Comparison of ENCODE assay signal across 11 mouse cellular contexts in genomic region chr17:8264638-8265037, GRCm38 (mm10). TPM values are rescaled to one million over a fixed set of nuclear protein-coding genes. Genes with fewer than 3 reads are reported as not detected.
DNase-seq lines count a peak whose midpoint lies in the region; ATAC-seq and TF ChIP-seq lines count a peak whose summit lies in the region.
"Not testable (repeated sequence)": the region's sequence is repeated elsewhere in the genome, so short reads cannot be mapped to it uniquely, and the experiment has no call there.
"Had no signal": no experiment of that assay in that cellular context is flagged by ENCODE, and none has a peak within 500 bp of the region (broad histone marks: within the 10 kb centered on the region; RNA-seq: fewer than 3 reads in every experiment).

No protein-coding gene starts in this region.

- not testable (repeated sequence) for H3K36me3 ChIP-seq in forebrain, embryonic 11.5 days (ENCODE audit: control insufficient read depth, insufficient read depth, low read length); liver, postnatal 0 days (replicated peaks; ENCODE audit: insufficient read depth, low read length); neural tube, embryonic 13.5 days

- not testable (repeated sequence) for TF ChIP-seq EP300 in liver, postnatal 0 days (IDR thresholded peaks at IDR 0.05; ENCODE audit: low read depth)

- intact Hi-C loops in heart, postnatal 14 days (cut with DNase I): loop anchor here (1.0 to 2.0 kb wide), 2 partner anchors 36 to 108 kb away; no protein-coding TSS in a partner anchor

- H3K27ac ChIP-seq in forebrain, embryonic 11.5 days (ENCODE audit: low read depth, low read length); liver, postnatal 0 days (ENCODE audit: low read depth); neural tube, embryonic 13.5 days (replicated peaks): not testable (repeated sequence)

- not testable (repeated sequence) for H3K4me3 ChIP-seq in forebrain, embryonic 11.5 days (ENCODE audit: low read depth, low read length); liver, postnatal 0 days (ENCODE audit: low read depth, low read length); neural tube, embryonic 13.5 days

- not testable (repeated sequence) for H3K4me1 ChIP-seq in forebrain, embryonic 11.5 days (replicated peaks; ENCODE audit: control insufficient read depth, insufficient read depth, low read length); liver, postnatal 0 days (ENCODE audit: insufficient read depth); neural tube, embryonic 13.5 days (replicated peaks)

- DNase-seq in MN1 (ENCODE audit: low spot score): peak; percentile 80
- peak; percentile 41 for DNase-seq in cerebellum, adult 11-12 months
- peak; percentile 48 for DNase-seq in forebrain, embryonic 11.5 days (ENCODE audit: low spot score)
- peak; percentile 27 to 61 for DNase-seq in heart, postnatal 14 days
- peak; percentile 19 to 52 for DNase-seq in kidney, postnatal 4 days
- peak; percentile 32 for DNase-seq in liver, postnatal 0 days
- DNase-seq in thymus, postnatal 4 days: peak; percentile 32

- not testable (repeated sequence) for ATAC-seq in forebrain, embryonic 11.5 days (replicated peaks; ENCODE audit: low FRiP score)
- 0 out of 2 replicates have a peak, but pooled peaks have one; percentile 50 for ATAC-seq in liver, postnatal 0 days
- 0 out of 2 replicates have a peak, but pooled peaks have one; percentile 36 for ATAC-seq in neural tube, embryonic 13.5 days (ENCODE audit: low read depth)

- H3K4me2 ChIP-seq in forebrain, embryonic 11.5 days (ENCODE audit: low read depth, low read length, severe bottlenecking); liver, postnatal 0 days (ENCODE audit: low read depth, low read length); neural tube, embryonic 13.5 days: not testable (repeated sequence)

- H3K9me3 ChIP-seq in forebrain, embryonic 11.5 days (ENCODE audit: control insufficient read depth, low read length); liver, postnatal 0 days (ENCODE audit: low read length); neural tube, embryonic 13.5 days: not testable (repeated sequence)

- not testable (repeated sequence) for H3K27me3 ChIP-seq in forebrain, embryonic 11.5 days (ENCODE audit: control insufficient read depth, insufficient read depth, low read length); liver, postnatal 0 days (ENCODE audit: insufficient read depth, low read length); neural tube, embryonic 13.5 days

- TF ChIP-seq CTCF in liver, postnatal 0 days (IDR thresholded peaks at IDR 0.05; ENCODE audit: low read depth): peak; percentile 84

- H3K9ac ChIP-seq in forebrain, embryonic 11.5 days (ENCODE audit: low read length); liver, postnatal 0 days (replicated peaks); neural tube, embryonic 13.5 days: not testable (repeated sequence)

- WGBS in forebrain, embryonic 11.5 days: 17% methylated on average over 7 of the region's 7 CpGs
- WGBS in liver, postnatal 0 days (ENCODE audit: insufficient replicate concordance): 12% methylated on average over 7 of the region's 7 CpGs
- whole genome bisulfite sequencing in neural tube, embryonic 13.5 days: 19% methylated on average over 7 of the region's 7 CpGs

RNA-seq across cellular contexts. Expression of gene Mpc1, which starts 18.1 kb away (rescaled TPM):
- polyA plus RNA-seq in forebrain, embryonic 11.5 days (2014; fragmentation: Nextera tagmentation; extraction: Ambion mirVana): 87.7 and 87.9 TPM in 2 replicates
- total RNA-seq in heart, postnatal 14 days (2021): 100 to 1,000 TPM; 496 to 503 TPM
- polyA plus RNA-seq in liver, postnatal 0 days (2015; fragmentation: Nextera tagmentation; extraction: Ambion mirVana): 1,393 and 1,436 TPM in 2 replicates
- 290 and 317 TPM in 2 replicates for polyA plus RNA-seq in neural tube, embryonic 13.5 days (2015; fragmentation: Nextera tagmentation; extraction: Ambion mirVana)

RNA-seq across cellular contexts. Expression of gene Ccr6, which starts 28.8 kb away (rescaled TPM):
- polyA plus RNA-seq in forebrain, embryonic 11.5 days (2014; fragmentation: Nextera tagmentation; extraction: Ambion mirVana): not detected in 2 replicates
- total RNA-seq in heart, postnatal 14 days (2021): not detected
- polyA plus RNA-seq in liver, postnatal 0 days (2015; fragmentation: Nextera tagmentation; extraction: Ambion mirVana): 0.45 and 1.1 TPM in 2 replicates
- not detected in 2 replicates for polyA plus RNA-seq in neural tube, embryonic 13.5 days (2015; fragmentation: Nextera tagmentation; extraction: Ambion mirVana)
- polyA plus RNA-seq: embryonic facial prominence, embryonic 15.5 days; hindbrain, embryonic 12.5 days; macrophage had no signal

RNA-seq across cellular contexts. Expression of gene Sft2d1, which starts 46.3 kb away (rescaled TPM):
- 54.8 and 69.1 TPM in 2 replicates for polyA plus RNA-seq in forebrain, embryonic 11.5 days (2014; fragmentation: Nextera tagmentation; extraction: Ambion mirVana)
- total RNA-seq in heart, postnatal 14 days (2021): 10 to 100 TPM; 16.7 to 21.2 TPM
- 67.6 and 67.7 TPM in 2 replicates for polyA plus RNA-seq in liver, postnatal 0 days (2015; fragmentation: Nextera tagmentation; extraction: Ambion mirVana)
- 149 and 165 TPM in 2 replicates for polyA plus RNA-seq in neural tube, embryonic 13.5 days (2015; fragmentation: Nextera tagmentation; extraction: Ambion mirVana)
